Comparison of ENCODE assay signal across 14 mouse cellular contexts in the genomic region with DNA sequence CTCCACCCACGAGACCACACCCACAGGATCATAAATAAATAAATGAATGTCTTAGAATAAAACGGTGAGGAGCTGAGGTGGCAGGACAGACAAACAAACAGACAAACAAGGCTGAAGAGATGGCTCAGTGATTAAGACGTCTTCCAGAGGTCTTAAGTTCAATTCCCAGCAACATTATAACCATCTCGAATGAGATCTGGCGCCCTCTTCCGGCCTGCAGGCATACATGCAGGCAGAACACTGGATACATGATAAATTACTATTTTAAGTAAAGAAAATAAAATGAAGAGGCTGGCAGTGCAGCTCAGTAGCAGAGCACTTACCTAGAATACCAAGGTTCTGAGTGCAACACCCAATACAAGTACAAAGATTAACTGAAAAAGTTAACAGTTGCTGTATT. TPM values are rescaled to one million over a fixed set of nuclear protein-coding genes. Genes with fewer than 3 reads are reported as not detected.
DNase-seq lines count a peak whose midpoint lies in the region; ATAC-seq and TF ChIP-seq lines count a peak whose summit lies in the region.
"Had no signal": no experiment of that assay in that cellular context is flagged by ENCODE, and none has a peak within 500 bp of the region (broad histone marks: within the 10 kb centered on the region; RNA-seq: fewer than 3 reads in every experiment).

No protein-coding gene starts in this region.

- ATAC-seq in hindbrain, postnatal 0 days: no peak
- ATAC-seq in stomach, postnatal 0 days (ENCODE audit: low FRiP score, low TSS enrichment): no peak
- ATAC-seq: forebrain, embryonic 14.5 days; inflammation-experienced regulatory T-cells, adult 6 months; Patski had no signal

- H3K9ac ChIP-seq in hindbrain, postnatal 0 days (replicated peaks; ENCODE audit: low read length): no peak overlapping the region
- H3K9ac ChIP-seq in stomach, postnatal 0 days (ENCODE audit: low read length): no peak overlapping the region

- no peaks in the 10 kb centered on the region for H3K27me3 ChIP-seq in hindbrain, postnatal 0 days (ENCODE audit: insufficient read depth, low read length)
- no peaks in the 10 kb centered on the region for H3K27me3 ChIP-seq in hindbrain, embryonic 10.5 days (ENCODE audit: insufficient read depth, poor library complexity, severe bottlenecking)
- no peaks in the 10 kb centered on the region for H3K27me3 ChIP-seq in stomach, postnatal 0 days (ENCODE audit: control insufficient read depth, insufficient read depth, low read length)
- H3K27me3 ChIP-seq: Patski had no signal

- H3K36me3 ChIP-seq in hindbrain, postnatal 0 days (ENCODE audit: insufficient read depth, low read length): no peaks in the 10 kb centered on the region
- H3K36me3 ChIP-seq in hindbrain, embryonic 10.5 days: no peaks in the 10 kb centered on the region; the same call in 1 of the 2 replicates
- H3K36me3 ChIP-seq in stomach, postnatal 0 days (ENCODE audit: control insufficient read depth, insufficient read depth, low read length): no peaks in the 10 kb centered on the region

- H3K27ac ChIP-seq in hindbrain, postnatal 0 days: no peak overlapping the region
- H3K27ac ChIP-seq in hindbrain, embryonic 10.5 days: no peak overlapping the region
- no peak overlapping the region for H3K27ac ChIP-seq in stomach, postnatal 0 days (replicated peaks)

- WGBS in hindbrain, postnatal 0 days: 69% methylated on average over 6 of the region's 6 CpGs
- 68% methylated on average over 6 of the region's 6 CpGs for WGBS in hindbrain, embryonic 10.5 days
- 57% methylated on average over 6 of the region's 6 CpGs for WGBS in stomach, postnatal 0 days

- no peaks in the 10 kb centered on the region for H3K9me3 ChIP-seq in hindbrain, postnatal 0 days (ENCODE audit: low read length)
- no peaks in the 10 kb centered on the region for H3K9me3 ChIP-seq in hindbrain, embryonic 10.5 days
- no peaks in the 10 kb centered on the region for H3K9me3 ChIP-seq in stomach, postnatal 0 days (ENCODE audit: control insufficient read depth, low read length)

- TF ChIP-seq CTCF in hindbrain, postnatal 0 days (IDR thresholded peaks at IDR 0.05; ENCODE audit: low read depth): peak; percentile 54
- TF ChIP-seq CTCF in stomach, postnatal 0 days (IDR thresholded peaks at IDR 0.05; ENCODE audit: low read depth): peak; percentile 63

- TF ChIP-seq EP300 in stomach, postnatal 0 days (optimal IDR thresholded peaks at IDR 0.05): no peak

- no peak overlapping the region for H3K4me3 ChIP-seq in hindbrain, postnatal 0 days (ENCODE audit: low read length)
- H3K4me3 ChIP-seq in hindbrain, embryonic 10.5 days: no peak overlapping the region
- no peak overlapping the region for H3K4me3 ChIP-seq in stomach, postnatal 0 days (ENCODE audit: low read depth, low read length)

- peak; percentile 28 for DNase-seq in hindbrain, postnatal 0 days (ENCODE audit: low spot score)
- no peak for DNase-seq in hindbrain, embryonic 10.5 days (ENCODE audit: low spot score)
- peak; percentile 14 for DNase-seq in thymus, postnatal 14 days
- no peak for DNase-seq in thymus, postnatal 10 days (ENCODE audit: low spot score in 2 of 2)
- peak; percentile 33 for DNase-seq in c-Kit-positive CD71-positive TER-119-positive erythroid progenitor cells, embryonic 14.5 days (ENCODE audit: low spot score)
- no peak for DNase-seq in stomach, postnatal 0 days (ENCODE audit: low spot score)
- no peak for DNase-seq in cerebellum, adult 8-10 months
- DNase-seq in left cerebral cortex, postnatal 25 days (ENCODE audit: low spot score in 2 of 2): no peak
- DNase-seq: lung, adult 18-20 months had no signal

- no peak overlapping the region for H3K4me2 ChIP-seq in hindbrain, postnatal 0 days (ENCODE audit: low read depth, low read length)
- H3K4me2 ChIP-seq in stomach, postnatal 0 days (replicated peaks; ENCODE audit: low read depth): no peak overlapping the region
- H3K4me2 ChIP-seq: heart, embryonic 11.5 days had no signal

- peaks cover 17% of the 10 kb centered on the region for H3K4me1 ChIP-seq in hindbrain, postnatal 0 days (ENCODE audit: insufficient read depth, low read length)
- H3K4me1 ChIP-seq in hindbrain, embryonic 10.5 days (replicated peaks): peaks cover 39% of the 10 kb centered on the region
- H3K4me1 ChIP-seq in stomach, postnatal 0 days (replicated peaks; ENCODE audit: control insufficient read depth, insufficient read depth): peaks cover 6% of the 10 kb centered on the region

- intact Hi-C loops in left cerebral cortex, postnatal 25 days (cut with DNase I): no loop called here

RNA-seq across cellular contexts. Expression of gene Pip4k2b, which starts 5.8 kb away (rescaled TPM):
- total RNA-seq in hindbrain, postnatal 0 days (2014; rRNA removed): 127 TPM in 2 replicates
- polyA plus RNA-seq in hindbrain, postnatal 0 days (2015; fragmentation: Nextera tagmentation; extraction: Ambion mirVana): 4.3 and 5.1 TPM in 2 replicates
- 1.8 and 2.0 TPM in 2 replicates for polyA plus RNA-seq in hindbrain, embryonic 10.5 days (2016; fragmentation: Nextera tagmentation; extraction: Ambion mirVana)
- 0.73 and 0.75 TPM in 2 replicates for polyA plus RNA-seq in stomach, postnatal 0 days (2015; fragmentation: Nextera tagmentation; extraction: Ambion mirVana)
- 100 to 1,000 TPM; 111 to 118 TPM for total RNA-seq in left cerebral cortex, postnatal 25 days (2021)

RNA-seq across cellular contexts. Expression of gene Cwc25, which starts 27.7 kb away (rescaled TPM):
- 13.3 and 14.2 TPM in 2 replicates for total RNA-seq in hindbrain, postnatal 0 days (2014; rRNA removed)
- polyA plus RNA-seq in hindbrain, postnatal 0 days (2015; fragmentation: Nextera tagmentation; extraction: Ambion mirVana): 11.9 and 12.9 TPM in 2 replicates
- polyA plus RNA-seq in hindbrain, embryonic 10.5 days (2016; fragmentation: Nextera tagmentation; extraction: Ambion mirVana): 19.4 and 20.6 TPM in 2 replicates
- polyA plus RNA-seq in stomach, postnatal 0 days (2015; fragmentation: Nextera tagmentation; extraction: Ambion mirVana): 9.0 TPM in 2 replicates
- total RNA-seq in left cerebral cortex, postnatal 25 days (2021): 10 to 100 TPM; 18.7 to 20.2 TPM

RNA-seq across cellular contexts. Expression of gene Psmb3, which starts 35.5 kb away (rescaled TPM):
- total RNA-seq in hindbrain, postnatal 0 days (2014; rRNA removed): 453 and 498 TPM in 2 replicates
- polyA plus RNA-seq in hindbrain, postnatal 0 days (2015; fragmentation: Nextera tagmentation; extraction: Ambion mirVana): 499 and 523 TPM in 2 replicates
- polyA plus RNA-seq in hindbrain, embryonic 10.5 days (2016; fragmentation: Nextera tagmentation; extraction: Ambion mirVana): 642 and 643 TPM in 2 replicates
- polyA plus RNA-seq in stomach, postnatal 0 days (2015; fragmentation: Nextera tagmentation; extraction: Ambion mirVana): 405 and 438 TPM in 2 replicates
- total RNA-seq in left cerebral cortex, postnatal 25 days (2021): 100 to 1,000 TPM; 119 to 124 TPM

RNA-seq across cellular contexts. Expression of gene 1700001P01Rik, which starts 37.0 kb away (rescaled TPM):
- total RNA-seq in hindbrain, postnatal 0 days (2014; rRNA removed): not detected in 2 replicates
- not detected in 2 replicates for polyA plus RNA-seq in hindbrain, postnatal 0 days (2015; fragmentation: Nextera tagmentation; extraction: Ambion mirVana)
- 0.37 and 0.80 TPM in 2 replicates for polyA plus RNA-seq in hindbrain, embryonic 10.5 days (2016; fragmentation: Nextera tagmentation; extraction: Ambion mirVana)
- not detected in 2 replicates for polyA plus RNA-seq in stomach, postnatal 0 days (2015; fragmentation: Nextera tagmentation; extraction: Ambion mirVana)
- total RNA-seq in left cerebral cortex, postnatal 25 days (2021): under 1 TPM; 0.62 to 0.78 TPM
- total RNA-seq: monocyte, adult 5-6 weeks had no signal
- polyA plus RNA-seq: heart, embryonic 11.5 days had no signal

RNA-seq across cellular contexts. Expression of gene Pcgf2, which starts 38.4 kb away (rescaled TPM):
- total RNA-seq in hindbrain, postnatal 0 days (2014; rRNA removed): 11.3 and 18.0 TPM in 2 replicates
- 13.3 and 14.8 TPM in 2 replicates for polyA plus RNA-seq in hindbrain, postnatal 0 days (2015; fragmentation: Nextera tagmentation; extraction: Ambion mirVana)
- 15.6 and 17.0 TPM in 2 replicates for polyA plus RNA-seq in hindbrain, embryonic 10.5 days (2016; fragmentation: Nextera tagmentation; extraction: Ambion mirVana)
- 5.9 and 6.6 TPM in 2 replicates for polyA plus RNA-seq in stomach, postnatal 0 days (2015; fragmentation: Nextera tagmentation; extraction: Ambion mirVana)
- total RNA-seq in left cerebral cortex, postnatal 25 days (2021): 10 to 100 TPM; 30.1 to 30.3 TPM
- total RNA-seq: monocyte, adult 5-6 weeks had no signal

Comparison
In these comparisons a context has a peak if more than half of its experiments do, and no peak if none do; other contexts are left out.
1. DNase-seq: peak in hindbrain, postnatal 0 days (single experiment), thymus, postnatal 14 days (single experiment) and c-Kit-positive CD71-positive TER-119-positive erythroid progenitor cells, embryonic 14.5 days (single experiment); none in hindbrain, embryonic 10.5 days (single experiment), thymus, postnatal 10 days (0 of 2), stomach, postnatal 0 days (single experiment), cerebellum, adult 8-10 months (single experiment) and left cerebral cortex, postnatal 25 days (0 of 2).